11 mouse cellular contexts compared by ENCODE assay signal in the genomic region with DNA sequence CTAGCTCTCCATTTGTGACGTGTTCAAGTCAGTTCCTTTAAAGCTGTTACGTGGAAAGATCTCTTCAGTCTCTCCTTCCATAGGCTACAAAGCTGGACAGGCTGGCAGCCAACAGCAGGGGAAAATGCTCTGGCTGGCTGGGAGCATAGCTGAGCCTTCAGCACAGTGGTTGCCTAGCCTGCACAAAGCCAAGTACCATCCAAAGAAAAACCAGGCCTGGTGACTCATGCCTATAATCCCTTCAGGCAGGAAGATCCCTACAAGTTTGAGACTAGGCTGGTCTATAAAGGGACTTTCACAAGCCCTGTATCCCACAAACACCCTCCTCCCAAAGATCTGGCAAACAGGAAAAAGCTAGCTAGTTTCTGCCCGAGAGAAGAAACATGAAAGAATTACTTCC. TPM values are rescaled to one million over a fixed set of nuclear protein-coding genes. Genes with fewer than 3 reads are reported as not detected.
DNase-seq lines count a peak whose midpoint lies in the region; ATAC-seq and TF ChIP-seq lines count a peak whose summit lies in the region.
"Had no signal": no experiment of that assay in that cellular context is flagged by ENCODE, and none has a peak within 500 bp of the region (broad histone marks: within the 10 kb centered on the region; RNA-seq: fewer than 3 reads in every experiment).

No protein-coding gene starts in this region.

- no peak overlapping the region for H3K9ac ChIP-seq in limb, embryonic 14.5 days (ENCODE audit: low read depth, low read length, severe bottlenecking)
- H3K9ac ChIP-seq in midbrain, embryonic 16.5 days (ENCODE audit: low read depth, low read length), result no peak overlapping the region

- H3K27me3 ChIP-seq in limb, embryonic 14.5 days (ENCODE audit: control insufficient read depth, insufficient read depth, low read length), result no peaks in the 10 kb centered on the region
- H3K27me3 ChIP-seq in limb, embryonic 10.5 days (ENCODE audit: low read depth, poor library complexity, severe bottlenecking), result no peaks in the 10 kb centered on the region
- H3K27me3 ChIP-seq in midbrain, embryonic 16.5 days (ENCODE audit: control insufficient read depth, insufficient read depth, low read depth, low read length), result no peaks in the 10 kb centered on the region
- H3K27me3 ChIP-seq: CH12.LX had no signal

- no peaks in the 10 kb centered on the region for H3K4me1 ChIP-seq in limb, embryonic 14.5 days (ENCODE audit: control insufficient read depth, insufficient read depth, low read length)
- no peaks in the 10 kb centered on the region for H3K4me1 ChIP-seq in limb, embryonic 10.5 days
- peaks cover 4% of the 10 kb centered on the region; the same call in 1 of the 2 replicates for H3K4me1 ChIP-seq in midbrain, embryonic 16.5 days (ENCODE audit: control insufficient read depth, insufficient read depth, low read length)

- no peak overlapping the region for H3K4me3 ChIP-seq in gastrocnemius, adult 2 months
- no peak overlapping the region for H3K4me3 ChIP-seq in limb, embryonic 14.5 days (replicated peaks; ENCODE audit: low read length)
- no peak overlapping the region for H3K4me3 ChIP-seq in limb, embryonic 10.5 days
- H3K4me3 ChIP-seq in midbrain, embryonic 16.5 days (ENCODE audit: low read depth, low read length), result no peak overlapping the region

- no peak for TF ChIP-seq CTCF in gastrocnemius, adult 2 months (IDR thresholded peaks at IDR 0.05)

- H3K36me3 ChIP-seq in limb, embryonic 14.5 days (ENCODE audit: control insufficient read depth, insufficient read depth, low read length), result peaks cover 74% of the 10 kb centered on the region
- peaks cover 61% of the 10 kb centered on the region for H3K36me3 ChIP-seq in limb, embryonic 10.5 days
- peaks cover 21% of the 10 kb centered on the region for H3K36me3 ChIP-seq in midbrain, embryonic 16.5 days (ENCODE audit: control insufficient read depth, insufficient read depth, low read length)

- H3K9me3 ChIP-seq in limb, embryonic 14.5 days (ENCODE audit: control insufficient read depth, low read length), result no peaks in the 10 kb centered on the region
- H3K9me3 ChIP-seq in limb, embryonic 10.5 days (replicated peaks), result no peaks in the 10 kb centered on the region
- H3K9me3 ChIP-seq in midbrain, embryonic 16.5 days (replicated peaks; ENCODE audit: control insufficient read depth, low read length, poor library complexity, severe bottlenecking), result no peaks in the 10 kb centered on the region

- DNase-seq in gastrocnemius, adult 2 months, result peak; percentile 47
- DNase-seq in gastrocnemius, postnatal 14 days, result no peak
- DNase-seq in limb, embryonic 14.5 days (ENCODE audit: low spot score), result no peak
- no peak for DNase-seq in limb, embryonic 10.5 days (ENCODE audit: low spot score)
- DNase-seq in brain, adult 2 months (ENCODE audit: low read depth, low spot score), result peak; percentile 74
- DNase-seq in embryo, embryonic 11 days, result no peak
- DNase-seq in layer of hippocampus, postnatal 25 days (ENCODE audit: extremely low spot score in 1 of 2, low spot score in 1 of 2), result no peak
- DNase-seq: kidney, adult 8-10 months had no signal

- peak overlapping the region; percentile 66 for H3K27ac ChIP-seq in gastrocnemius, adult 2 months
- H3K27ac ChIP-seq in limb, embryonic 14.5 days (replicated peaks; ENCODE audit: low read depth, low read length), result 0 out of 2 replicates have a peak overlapping the region, but pooled peaks have one; percentile 43
- no peak overlapping the region for H3K27ac ChIP-seq in limb, embryonic 10.5 days
- no peak overlapping the region for H3K27ac ChIP-seq in midbrain, embryonic 16.5 days (ENCODE audit: low read length)

- WGBS in limb, embryonic 14.5 days, result 75% methylated on average over 3 of the region's 3 CpGs
- 93% methylated on average over 3 of the region's 3 CpGs for WGBS in limb, embryonic 10.5 days
- WGBS in midbrain, embryonic 16.5 days, result 80% methylated on average over 3 of the region's 3 CpGs

- intact Hi-C loops in gastrocnemius, adult 2 months (cut with DNase I), result no loop called here
- intact Hi-C loops in gastrocnemius, postnatal 14 days (cut with DNase I; ENCODE audit: low total_unique reads), result no loop called here

- TF ChIP-seq POLR2A in limb, embryonic 14.5 days (IDR thresholded peaks at IDR 0.05; ENCODE audit: borderline replicate concordance, extremely low read depth, insufficient read depth, insufficient read length), result no peak

- no peak for ATAC-seq in limb, embryonic 14.5 days (ENCODE audit: low FRiP score, low read depth)
- 0 out of 2 replicates have a peak, but pooled peaks have one; percentile 51 for ATAC-seq in midbrain, embryonic 16.5 days

- H3K4me2 ChIP-seq in limb, embryonic 14.5 days (replicated peaks; ENCODE audit: low read depth, low read length, severe bottlenecking), result no peak overlapping the region
- no peak overlapping the region for H3K4me2 ChIP-seq in midbrain, embryonic 16.5 days (ENCODE audit: low read length)
- H3K4me2 ChIP-seq: liver, embryonic 11.5 days had no signal

RNA-seq across cellular contexts. Expression of gene Ten1, which starts 12.8 kb away (rescaled TPM):
- total RNA-seq in gastrocnemius, adult 2 months (2021), result 10 to 100 TPM; 14.3 to 17.1 TPM
- total RNA-seq in gastrocnemius, postnatal 14 days (2021), result 10 to 100 TPM; 26.9 to 31.6 TPM
- polyA plus RNA-seq in limb, embryonic 14.5 days (2012; rRNA removed), result 44.2 and 50.0 TPM in 2 replicates
- 67.4 and 70.5 TPM in 2 replicates for polyA plus RNA-seq in limb, embryonic 14.5 days (2014; fragmentation: Nextera tagmentation; extraction: Ambion mirVana)
- 61.5 and 65.4 TPM in 2 replicates for polyA plus RNA-seq in limb, embryonic 10.5 days (2016; fragmentation: Nextera tagmentation; extraction: Ambion mirVana)
- polyA plus RNA-seq in midbrain, embryonic 16.5 days (2015; fragmentation: Nextera tagmentation; extraction: Ambion mirVana), result 82.0 and 82.5 TPM in 2 replicates
- 10 to 100 TPM; 41.4 to 45.1 TPM for total RNA-seq in layer of hippocampus, postnatal 25 days (2021)

RNA-seq across cellular contexts. Expression of gene Acox1, which starts 13.0 kb away (rescaled TPM):
- 100 to 1,000 TPM in 1 of 2 experiments, 10 to 100 TPM in 1; 79.8 to 118 TPM for total RNA-seq in gastrocnemius, adult 2 months (2021)
- total RNA-seq in gastrocnemius, postnatal 14 days (2021), result 10 to 100 TPM; 43.3 to 49.3 TPM
- 38.1 and 42.9 TPM in 2 replicates for polyA plus RNA-seq in limb, embryonic 14.5 days (2012; rRNA removed)
- 26.3 and 30.1 TPM in 2 replicates for polyA plus RNA-seq in limb, embryonic 14.5 days (2014; fragmentation: Nextera tagmentation; extraction: Ambion mirVana)
- polyA plus RNA-seq in limb, embryonic 10.5 days (2016; fragmentation: Nextera tagmentation; extraction: Ambion mirVana), result 13.0 and 16.7 TPM in 2 replicates
- polyA plus RNA-seq in midbrain, embryonic 16.5 days (2015; fragmentation: Nextera tagmentation; extraction: Ambion mirVana), result 64.0 and 71.5 TPM in 2 replicates
- total RNA-seq in layer of hippocampus, postnatal 25 days (2021), result 100 to 1,000 TPM; 117 to 118 TPM

RNA-seq across cellular contexts. Expression of gene Fbf1, which starts 17.9 kb away (rescaled TPM):
- 10 to 100 TPM; 10.5 to 11.5 TPM for total RNA-seq in gastrocnemius, adult 2 months (2021)
- 10 to 100 TPM in 1 of 2 experiments, 1 to 10 TPM in 1; 9.1 to 11.6 TPM for total RNA-seq in gastrocnemius, postnatal 14 days (2021)
- polyA plus RNA-seq in limb, embryonic 14.5 days (2012; rRNA removed), result 77.7 and 82.6 TPM in 2 replicates
- 26.4 and 34.8 TPM in 2 replicates for polyA plus RNA-seq in limb, embryonic 14.5 days (2014; fragmentation: Nextera tagmentation; extraction: Ambion mirVana)
- polyA plus RNA-seq in limb, embryonic 10.5 days (2016; fragmentation: Nextera tagmentation; extraction: Ambion mirVana), result 51.7 and 56.8 TPM in 2 replicates
- 69.4 and 77.1 TPM in 2 replicates for polyA plus RNA-seq in midbrain, embryonic 16.5 days (2015; fragmentation: Nextera tagmentation; extraction: Ambion mirVana)
- total RNA-seq in layer of hippocampus, postnatal 25 days (2021), result 10 to 100 TPM; 74.6 to 96.0 TPM

RNA-seq across cellular contexts. Expression of gene Mrpl38, which starts 47.2 kb away (rescaled TPM):
- 10 to 100 TPM; 47.5 to 61.5 TPM for total RNA-seq in gastrocnemius, adult 2 months (2021)
- 10 to 100 TPM; 41.8 to 49.5 TPM for total RNA-seq in gastrocnemius, postnatal 14 days (2021)
- 52.6 and 56.4 TPM in 2 replicates for polyA plus RNA-seq in limb, embryonic 14.5 days (2012; rRNA removed)
- polyA plus RNA-seq in limb, embryonic 14.5 days (2014; fragmentation: Nextera tagmentation; extraction: Ambion mirVana), result 85.8 and 86.5 TPM in 2 replicates
- polyA plus RNA-seq in limb, embryonic 10.5 days (2016; fragmentation: Nextera tagmentation; extraction: Ambion mirVana), result 116 and 118 TPM in 2 replicates
- polyA plus RNA-seq in midbrain, embryonic 16.5 days (2015; fragmentation: Nextera tagmentation; extraction: Ambion mirVana), result 80.3 and 84.6 TPM in 2 replicates
- total RNA-seq in layer of hippocampus, postnatal 25 days (2021), result 10 to 100 TPM; 59.1 to 62.7 TPM

RNA-seq across cellular contexts. Expression of gene Evpl, which starts 52.0 kb away (rescaled TPM):
- total RNA-seq in gastrocnemius, adult 2 months (2021), result under 1 TPM in 1 of 2 experiments, not detected in 1; 0.14 TPM
- under 1 TPM; 0.09 to 0.14 TPM for total RNA-seq in gastrocnemius, postnatal 14 days (2021)
- 6.0 and 8.2 TPM in 2 replicates for polyA plus RNA-seq in limb, embryonic 14.5 days (2012; rRNA removed)
- polyA plus RNA-seq in limb, embryonic 14.5 days (2014; fragmentation: Nextera tagmentation; extraction: Ambion mirVana), result 17.0 and 21.8 TPM in 2 replicates
- 1.4 and 1.7 TPM in 2 replicates for polyA plus RNA-seq in limb, embryonic 10.5 days (2016; fragmentation: Nextera tagmentation; extraction: Ambion mirVana)
- polyA plus RNA-seq in midbrain, embryonic 16.5 days (2015; fragmentation: Nextera tagmentation; extraction: Ambion mirVana), result 0.88 and 1.3 TPM in 2 replicates
- total RNA-seq in layer of hippocampus, postnatal 25 days (2021), result under 1 TPM; 0.26 to 0.59 TPM

Comparison
In these comparisons a context has a peak if more than half of its experiments do, and no peak if none do; other contexts are left out.
1. DNase-seq: peak in gastrocnemius, adult 2 months (single experiment) and brain, adult 2 months (single experiment); none in gastrocnemius, postnatal 14 days (single experiment), limb, embryonic 14.5 days (single experiment), limb, embryonic 10.5 days (single experiment), embryo, embryonic 11 days (single experiment) and layer of hippocampus, postnatal 25 days (0 of 2).
2. H3K27ac ChIP-seq: peak in gastrocnemius, adult 2 months (single experiment) and limb, embryonic 14.5 days (single experiment); none in limb, embryonic 10.5 days (single experiment) and midbrain, embryonic 16.5 days (single experiment).
3. RNA of gene Fbf1, which starts 17.9 kb away (total RNA-seq): 74.6 to 96.0 TPM in layer of hippocampus, postnatal 25 days; 9.1 to 11.6 TPM in gastrocnemius, postnatal 14 days and 10.5 to 11.5 TPM in gastrocnemius, adult 2 months; every median in the first group is over 4 times any median in the second.